8 mouse cellular contexts compared by ENCODE assay signal in the genomic region with DNA sequence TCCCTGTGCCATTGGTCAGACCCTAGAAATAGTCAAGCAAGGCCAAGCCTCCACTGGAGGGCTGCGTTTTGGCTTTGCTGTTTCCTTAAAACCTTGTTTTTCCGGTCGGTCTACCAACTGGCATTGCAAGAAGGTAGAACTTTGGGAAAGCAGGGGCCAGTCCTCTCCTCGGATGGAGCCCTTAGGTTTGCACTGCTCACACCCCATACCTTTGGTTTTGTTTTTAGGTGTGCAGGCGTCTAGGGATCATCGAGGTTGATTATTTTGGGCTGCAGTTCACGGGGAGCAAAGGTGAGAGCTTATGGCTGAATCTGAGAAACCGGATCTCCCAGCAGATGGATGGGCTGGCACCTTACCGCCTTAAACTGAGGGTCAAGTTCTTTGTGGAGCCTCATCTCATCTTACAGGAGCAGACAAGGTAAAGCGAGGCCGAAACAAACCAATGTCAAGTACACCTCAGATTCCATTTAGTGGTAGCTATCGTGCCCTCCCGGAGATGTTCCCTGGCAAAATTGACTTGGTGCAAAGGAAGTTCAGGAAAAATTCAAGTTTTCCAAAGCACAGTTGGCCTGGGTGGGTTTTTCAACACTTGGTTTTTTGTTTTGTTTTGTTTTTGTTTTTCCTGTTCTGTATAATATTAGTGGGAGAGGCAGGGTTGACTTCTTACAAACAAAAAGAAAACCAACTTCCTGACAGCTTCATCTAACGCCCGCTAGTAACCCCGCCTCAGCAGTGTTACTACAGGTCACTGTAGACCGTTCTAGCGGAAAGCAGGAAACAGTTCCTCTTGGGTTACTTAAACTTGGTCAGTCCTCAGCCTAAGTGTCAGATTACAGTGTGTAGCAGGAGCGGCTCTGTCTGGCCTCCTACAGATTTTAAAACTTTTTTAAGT. TPM values are rescaled to one million over a fixed set of nuclear protein-coding genes. Genes with fewer than 3 reads are reported as not detected.
A peak's percentile ranks its signal among the peaks of the same experiment; 100 is the strongest.
DNase-seq lines count a peak whose midpoint lies in the region; ATAC-seq lines count a peak whose summit lies in the region.

No protein-coding gene starts in this region.

- H3K9me3 ChIP-seq in forebrain, embryonic 15.5 days: no peaks in the 10 kb centered on the region
- H3K9me3 ChIP-seq in hindbrain, embryonic 16.5 days (ENCODE audit: control insufficient read depth, low read length): no peaks in the 10 kb centered on the region
- no peaks in the 10 kb centered on the region for H3K9me3 ChIP-seq in liver, embryonic 12.5 days (replicated peaks)

- no peaks in the 10 kb centered on the region for H3K36me3 ChIP-seq in forebrain, embryonic 15.5 days
- H3K36me3 ChIP-seq in hindbrain, embryonic 16.5 days (ENCODE audit: control insufficient read depth, insufficient read depth, low read length): no peaks in the 10 kb centered on the region
- H3K36me3 ChIP-seq in liver, embryonic 12.5 days: peaks cover 42% of the 10 kb centered on the region

- peak overlapping the region; percentile 70 for H3K4me3 ChIP-seq in forebrain, embryonic 15.5 days
- peak overlapping the region; percentile 80 for H3K4me3 ChIP-seq in hindbrain, embryonic 16.5 days (ENCODE audit: low read length)
- peak overlapping the region; percentile 90 for H3K4me3 ChIP-seq in liver, embryonic 12.5 days

- no peak overlapping the region for H3K9ac ChIP-seq in forebrain, embryonic 15.5 days (replicated peaks)
- H3K9ac ChIP-seq in hindbrain, embryonic 16.5 days (ENCODE audit: low read depth, low read length): peak overlapping the region; percentile 86
- H3K9ac ChIP-seq in liver, embryonic 12.5 days: peak overlapping the region; percentile 94

- H3K27ac ChIP-seq in forebrain, embryonic 15.5 days (replicated peaks): no peak overlapping the region
- H3K27ac ChIP-seq in hindbrain, embryonic 16.5 days (ENCODE audit: low read depth, low read length): 0 out of 2 replicates have a peak overlapping the region, but pooled peaks have one; percentile 24
- H3K27ac ChIP-seq in liver, embryonic 12.5 days: peak overlapping the region; percentile 84

- intact Hi-C loops in left cerebral cortex, postnatal 4 days (cut with DNase I): loop anchor here (5.0 kb wide), 1 partner anchor 359 kb away; no protein-coding TSS in a partner anchor

- WGBS in forebrain, embryonic 15.5 days: 70% methylated on average over 19 of the region's 19 CpGs
- WGBS in hindbrain, embryonic 16.5 days: 55% methylated on average over 19 of the region's 19 CpGs
- WGBS in liver, embryonic 12.5 days (ENCODE audit: insufficient replicate concordance): 14% methylated on average over 19 of the region's 19 CpGs

- H3K4me1 ChIP-seq in forebrain, embryonic 15.5 days: peaks cover 23% of the 10 kb centered on the region
- peaks cover 12% of the 10 kb centered on the region for H3K4me1 ChIP-seq in hindbrain, embryonic 16.5 days (ENCODE audit: control insufficient read depth, insufficient read depth, low read depth, low read length)
- peaks cover 69% of the 10 kb centered on the region for H3K4me1 ChIP-seq in liver, embryonic 12.5 days

- no peak for ATAC-seq in forebrain, embryonic 15.5 days (replicated peaks)
- no peak for ATAC-seq in hindbrain, embryonic 16.5 days
- no peak for ATAC-seq in liver, embryonic 12.5 days

- H3K27me3 ChIP-seq in forebrain, embryonic 15.5 days: no peaks in the 10 kb centered on the region
- no peaks in the 10 kb centered on the region for H3K27me3 ChIP-seq in hindbrain, embryonic 16.5 days (replicated peaks; ENCODE audit: control insufficient read depth, insufficient read depth, low read length)
- peaks cover 16% of the 10 kb centered on the region for H3K27me3 ChIP-seq in liver, embryonic 12.5 days (replicated peaks)

- H3K4me2 ChIP-seq in forebrain, embryonic 15.5 days (replicated peaks): peak overlapping the region; percentile 97
- H3K4me2 ChIP-seq in hindbrain, embryonic 16.5 days (ENCODE audit: low read length): peak overlapping the region; percentile 85
- peak overlapping the region; percentile 89 for H3K4me2 ChIP-seq in liver, embryonic 12.5 days

- DNase-seq in 3T3-L1 (ENCODE audit: low read depth, low spot score): peak; percentile 87
- peak; percentile 52 for DNase-seq in Muller cell, postnatal 12 days (ENCODE audit: inconsistent ontology term)
- DNase-seq in naive thymus-derived CD4-positive, alpha-beta T cell, adult 2 months (ENCODE audit: low read depth): peak; percentile 85
- peak; percentile 39 to 43 for DNase-seq in urinary bladder, postnatal 36 days (ENCODE audit: low spot score in 2 of 2)
- DNase-seq in left cerebral cortex, postnatal 4 days: no peak

RNA-seq across cellular contexts. Expression of a gene that starts 1.7 kb away (rescaled TPM):
- 4.0 and 5.2 TPM in 2 replicates for polyA plus RNA-seq in forebrain, embryonic 15.5 days (2015; fragmentation: Nextera tagmentation; extraction: Ambion mirVana)
- polyA plus RNA-seq in hindbrain, embryonic 16.5 days (2015; fragmentation: Nextera tagmentation; extraction: Ambion mirVana): 7.8 and 9.6 TPM in 2 replicates
- polyA plus RNA-seq in liver, embryonic 12.5 days (2016; fragmentation: Nextera tagmentation; extraction: Ambion mirVana): 7.0 and 7.6 TPM in 2 replicates
- 10 to 100 TPM; 18.5 to 20.0 TPM for total RNA-seq in left cerebral cortex, postnatal 4 days (2021)
